Mouse (Mus musculus) cerebellum, postnatal 36 days (tissue): Measurements from ENCODE around the gene Tulp2.
A peak's percentile ranks its signal among the peaks of the same experiment; 100 is the strongest.
"Not testable (repeated sequence)": the region's sequence is repeated elsewhere in the genome, so short reads cannot be mapped to it uniquely, and the experiment has no call there.

ENCODE experiments used
- DNase-seq, 2 experiments: peaks; one replicate each; pipeline ENCODE4 v3.0.0; 2021 to 2022; ENCODE audit warnings: mixed read lengths in 2 of 2

The Tulp2 gene

DNA sequence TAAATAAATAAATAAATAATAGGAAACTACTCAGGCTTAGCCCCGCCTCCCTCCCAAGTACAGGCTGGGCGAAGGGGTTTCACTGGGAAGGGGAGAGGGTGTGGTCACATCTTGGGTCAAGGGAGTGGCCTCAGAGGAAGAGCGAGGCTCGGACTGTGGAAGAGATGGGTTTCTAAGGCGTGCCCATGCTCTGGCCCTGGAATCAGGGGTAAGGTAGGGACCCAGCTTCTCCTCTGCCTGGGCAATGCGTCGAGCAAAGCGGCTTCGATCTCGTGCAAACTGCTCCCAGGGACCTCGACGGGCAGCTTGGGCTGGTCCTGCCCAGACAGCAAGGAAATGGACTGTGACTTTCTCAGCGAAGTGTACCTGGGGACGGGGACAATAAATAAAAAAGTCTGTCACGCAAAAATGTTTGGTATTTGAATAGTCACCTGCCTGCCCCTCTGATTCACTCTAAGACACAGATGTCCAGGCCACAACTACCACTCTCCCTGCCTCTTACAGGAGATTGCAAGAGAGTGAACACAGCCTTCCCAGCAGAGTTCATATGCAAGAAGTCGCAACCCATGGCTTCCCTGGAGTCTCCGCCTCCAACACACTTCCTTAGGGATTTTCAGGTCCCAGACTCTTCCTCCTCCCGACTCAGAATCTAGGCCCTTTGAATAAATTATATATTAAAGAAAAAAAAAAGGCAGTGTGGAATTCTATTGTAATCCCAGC is 41.4 kb downstream of the Tulp2 start:
- no peak for DNase-seq

DNA sequence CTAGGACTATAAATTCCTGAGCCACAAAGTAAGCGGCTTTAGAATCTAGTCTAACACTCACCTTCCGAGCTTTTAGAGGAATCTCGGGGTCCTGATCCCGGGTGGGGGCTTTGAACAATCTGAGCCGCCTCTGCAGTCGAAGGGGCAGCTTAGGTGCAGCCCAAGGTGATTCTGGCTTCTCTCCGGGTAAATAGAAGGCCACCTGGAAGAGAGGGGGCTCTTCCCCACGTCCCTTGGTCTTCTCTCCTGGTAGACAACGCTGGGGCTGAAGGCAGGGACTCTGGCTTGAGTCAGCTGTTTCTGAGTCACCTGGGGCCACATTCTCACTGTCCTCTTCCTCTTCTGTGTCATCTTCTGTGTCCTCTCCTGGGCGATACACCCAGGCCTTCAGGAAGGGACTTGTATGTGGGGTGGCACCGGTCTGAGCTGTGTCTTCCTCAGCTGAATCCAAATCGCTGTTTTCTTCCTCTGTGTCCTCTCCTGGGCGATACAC is 42.0 kb downstream of the Tulp2 start:
- no peak for DNase-seq

DNA sequence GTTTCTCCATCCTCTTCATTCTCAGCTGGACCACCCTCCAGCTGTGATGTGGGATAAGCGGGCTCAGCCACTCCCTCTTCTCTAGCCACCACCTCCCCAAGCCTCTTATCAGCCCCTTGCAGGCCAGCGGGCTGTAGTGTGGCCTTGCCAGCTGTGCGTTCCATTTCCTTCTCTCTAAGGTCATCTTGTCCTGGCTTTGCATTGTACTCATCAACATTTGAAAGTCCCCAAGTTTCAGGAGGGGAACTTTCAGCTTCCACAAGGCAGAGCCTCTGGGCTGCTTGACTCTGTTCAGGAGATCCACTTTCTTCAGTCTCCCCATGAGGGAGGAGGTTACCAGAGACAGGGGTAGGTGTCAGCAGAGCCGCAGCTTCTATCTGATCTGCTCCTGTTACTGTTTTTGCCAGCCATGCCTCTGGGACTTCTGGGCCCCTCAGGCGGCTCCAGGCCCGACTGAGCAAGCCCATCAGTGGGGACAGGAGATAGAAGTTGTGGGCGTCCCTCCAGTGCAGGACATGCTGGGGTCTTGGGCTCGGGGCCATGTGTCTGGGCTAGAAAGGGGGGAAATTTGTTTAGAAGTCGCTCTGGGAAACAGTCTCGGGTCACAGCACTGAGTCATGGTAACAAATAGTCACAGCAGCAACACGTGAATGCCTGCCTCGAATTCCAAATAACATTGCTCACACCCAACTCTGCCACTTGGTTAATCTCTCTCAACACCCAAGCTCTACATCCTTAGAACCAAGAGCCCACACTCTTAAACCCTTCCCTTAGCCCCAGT is 43.4 kb downstream of the Tulp2 start:
- DNase-seq, result no peak

DNA sequence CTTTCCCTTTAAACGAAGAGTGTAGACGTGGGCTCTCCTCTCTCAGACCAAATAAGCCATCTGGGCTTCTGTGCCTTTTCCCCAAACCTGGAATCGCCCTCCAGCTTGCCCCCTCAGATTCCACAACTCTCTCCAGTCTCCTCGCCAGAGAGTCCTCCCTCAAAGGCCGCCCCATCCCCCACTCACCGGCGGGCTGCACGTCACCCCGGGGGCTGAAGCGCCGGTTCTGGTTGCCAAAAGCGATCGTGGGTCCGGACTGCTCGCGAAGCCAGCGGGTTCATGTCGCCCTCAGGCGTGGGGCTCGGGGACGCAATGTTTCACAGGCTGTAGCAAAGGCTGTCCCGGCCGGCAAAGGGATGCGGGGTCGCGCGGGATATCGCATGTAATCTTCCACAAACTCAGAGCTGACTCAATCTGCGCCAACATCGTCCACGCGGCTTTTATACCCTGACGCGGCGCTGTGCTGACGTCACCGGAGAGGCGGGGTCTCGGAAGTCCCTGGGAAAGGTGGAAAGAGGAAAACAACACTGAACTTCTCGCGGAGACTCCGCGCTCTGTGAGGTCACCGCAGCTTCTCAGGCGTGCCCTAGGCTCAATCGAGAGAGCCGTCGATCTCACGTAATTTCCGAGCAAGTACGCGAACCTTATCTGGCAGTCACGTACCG is 44.3 kb downstream of the Tulp2 start, which contains the start of the genes Ppp1r15a and Plekha4:
Ppp1r15a (minus strand) TSS at position 460 of the 665 bp plus-strand sequence.
Plekha4 (plus strand) TSS at position 522 of the 665 bp plus-strand sequence.
- peak; percentile 94 to 98 for DNase-seq

DNA sequence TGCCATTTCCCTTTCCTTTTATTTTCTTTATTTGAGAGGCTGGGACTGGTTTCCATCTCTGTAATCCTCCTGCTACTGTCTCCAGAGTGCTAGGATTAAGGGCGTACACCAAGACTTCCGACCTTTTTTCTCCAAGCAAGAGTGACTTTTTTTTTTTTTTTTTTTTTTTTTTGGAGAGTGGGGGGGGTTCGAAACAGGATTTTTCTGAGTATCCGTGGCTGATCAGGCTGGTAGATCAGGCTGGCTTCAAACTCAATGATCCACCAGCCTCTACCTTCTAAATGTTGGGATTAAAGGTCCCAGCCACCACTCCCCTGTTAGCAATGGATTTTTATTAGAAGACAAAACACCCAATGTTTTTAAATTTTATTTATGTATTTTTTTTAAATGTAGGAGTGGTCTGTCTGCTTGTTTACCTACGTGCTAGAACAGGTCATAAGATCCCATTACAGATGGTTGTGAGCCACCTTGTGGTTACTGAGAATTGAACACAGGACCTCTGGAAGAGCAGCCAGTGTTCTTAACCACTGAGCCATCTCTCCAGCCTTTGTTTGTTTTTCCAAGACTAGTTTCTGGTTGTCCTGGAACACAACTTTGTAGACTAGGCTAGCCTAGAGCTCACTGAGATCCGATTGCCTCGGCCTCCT is 44.9 kb downstream of the Tulp2 start:
- peak in 1 of 2 experiments; percentile 46 for DNase-seq

DNA sequence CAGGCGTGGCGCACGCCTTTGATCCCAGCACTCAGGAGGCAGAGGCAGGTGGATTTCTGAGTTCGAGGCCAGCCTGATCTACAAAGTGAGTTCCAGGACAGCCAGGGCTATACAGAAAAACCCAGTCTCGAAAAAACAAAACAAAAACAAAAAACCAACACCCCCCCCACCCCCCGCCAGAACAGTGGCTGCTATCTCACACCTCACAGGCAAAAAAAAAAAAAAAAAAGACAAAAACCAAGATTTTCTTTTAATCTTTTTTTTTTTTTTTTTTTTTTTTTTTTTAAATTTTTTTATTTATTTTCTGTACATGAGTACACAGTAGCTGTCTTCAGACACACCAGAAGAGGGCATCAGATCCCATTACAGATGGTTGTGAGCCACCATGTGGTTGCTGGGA is 45.5 kb downstream of the Tulp2 start:
- DNase-seq, result not testable (repeated sequence)

DNA sequence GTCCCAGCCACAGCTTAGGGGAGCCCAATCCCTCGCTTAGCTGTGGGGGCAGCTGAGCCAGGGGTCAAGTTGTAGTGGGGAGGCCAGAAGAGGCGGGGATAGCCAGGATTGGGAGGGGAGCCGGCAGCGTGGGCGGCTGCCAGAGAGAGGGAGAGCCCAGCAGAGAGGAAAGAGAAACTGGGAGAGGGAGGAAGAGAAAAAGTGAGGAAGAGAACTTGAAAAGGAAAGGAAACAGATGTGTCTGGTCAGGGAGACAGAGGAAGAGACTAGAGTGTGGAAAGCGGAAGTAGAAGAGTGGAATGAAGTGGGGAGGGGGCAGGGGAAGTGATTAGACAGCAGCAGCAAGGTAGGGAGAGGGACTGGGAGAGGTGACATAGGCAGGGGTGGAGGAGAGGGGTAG is 47.8 kb downstream of the Tulp2 start:
- DNase-seq, result no peak

DNA sequence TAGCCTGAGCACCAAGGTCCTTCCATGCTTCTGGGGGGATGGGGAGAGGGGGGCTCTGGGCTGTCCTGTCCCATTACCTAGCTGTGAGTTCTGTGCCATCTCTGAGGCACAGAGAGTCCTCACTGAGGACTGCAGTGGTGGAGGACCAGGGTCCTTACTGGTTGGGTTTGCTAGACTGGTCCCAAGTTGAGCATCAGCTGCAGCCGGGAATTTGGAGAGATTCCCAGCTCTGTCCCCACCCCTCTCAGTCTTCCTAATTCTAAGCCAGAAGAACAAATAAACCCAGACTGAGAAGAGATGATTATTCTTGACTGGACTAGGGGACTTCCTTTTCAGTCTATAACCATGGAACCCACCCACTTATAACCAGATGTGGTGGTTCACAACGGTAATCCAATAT is 49.0 kb downstream of the Tulp2 start:
- DNase-seq, result no peak

DNA sequence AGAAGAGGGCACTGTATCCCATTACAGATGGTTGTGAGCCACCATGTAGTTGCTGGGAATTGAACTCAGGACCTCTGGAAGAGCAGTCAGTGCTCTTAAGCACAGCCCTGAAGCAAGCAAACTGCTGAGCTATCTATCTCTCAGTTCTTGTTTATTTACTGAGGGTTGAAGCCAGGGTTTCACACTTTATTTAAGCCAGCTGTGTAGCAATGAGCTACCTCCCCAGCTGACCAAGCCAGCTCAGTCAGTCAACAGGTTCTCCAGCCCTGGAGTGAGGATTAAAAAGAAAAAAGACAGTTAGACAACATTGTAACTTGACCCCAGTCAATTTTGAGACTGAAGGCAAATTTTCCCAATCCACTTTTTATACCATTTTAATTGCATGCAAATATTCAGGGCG is 54.0 kb downstream of the Tulp2 start:
- no peak for DNase-seq

DNA sequence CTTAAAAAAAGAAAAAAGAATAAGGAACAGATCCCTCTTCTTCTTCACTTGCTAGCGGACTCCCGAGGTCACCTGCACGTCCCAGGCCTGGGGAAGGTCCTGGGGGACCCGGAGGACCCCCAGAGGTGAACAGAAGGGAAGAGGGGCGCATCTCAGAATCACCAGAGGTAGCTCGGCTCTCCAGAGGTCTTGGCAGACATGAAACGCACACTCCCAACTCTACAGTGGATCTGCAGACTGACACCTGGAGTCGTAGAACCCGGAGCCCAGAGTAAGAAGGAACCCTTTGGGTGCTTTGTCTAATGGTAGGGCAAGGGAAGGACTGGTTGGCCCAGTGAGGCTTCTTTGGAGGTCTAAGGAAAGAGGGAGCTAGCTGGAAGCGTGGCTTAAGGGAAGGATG is 55.9 kb downstream of the Tulp2 start:
- no peak for DNase-seq

DNA sequence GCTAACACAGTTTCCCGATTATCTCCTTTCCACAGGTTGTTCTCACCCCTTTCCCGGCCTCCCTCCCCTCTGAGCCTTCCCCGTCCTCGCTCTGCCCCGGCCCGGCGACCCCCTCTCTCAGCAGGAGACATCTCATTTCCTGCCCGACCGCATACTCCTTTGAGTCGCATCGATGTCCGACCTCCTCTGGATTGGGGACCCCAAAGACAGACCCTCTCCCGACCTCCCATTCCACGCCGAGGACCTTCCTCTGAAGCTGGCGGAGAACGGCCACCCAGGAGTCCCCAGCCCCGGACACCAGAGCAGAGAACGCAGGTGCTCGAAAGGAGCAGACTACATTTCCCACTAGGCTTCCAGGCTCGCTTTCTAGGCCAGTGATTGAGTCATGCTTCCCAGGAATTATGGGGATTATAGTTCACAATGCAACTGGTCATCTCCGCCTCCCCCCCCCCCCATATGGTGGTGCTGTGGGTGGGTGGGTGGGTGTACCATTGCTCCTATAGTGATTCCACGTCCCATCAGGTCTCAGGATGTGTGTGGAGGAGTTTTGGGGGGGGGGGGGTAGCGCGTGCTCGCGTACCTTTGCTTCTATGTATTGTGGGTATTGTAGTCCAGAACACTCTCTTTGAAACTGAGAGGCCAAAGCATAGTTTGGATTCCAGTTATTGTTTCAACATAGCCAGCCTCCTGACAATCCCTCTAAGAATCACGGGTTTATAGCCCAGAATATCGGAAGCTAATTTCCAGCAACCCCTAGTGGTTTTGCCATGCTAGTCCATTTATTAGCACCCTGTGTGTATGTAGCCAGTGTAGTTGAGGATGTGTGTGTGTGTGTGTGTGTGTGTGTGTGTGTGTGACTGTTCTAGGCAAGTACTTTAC is 56.7 kb downstream of the Tulp2 start:
- DNase-seq, result peak; percentile 65 to 73

DNA sequence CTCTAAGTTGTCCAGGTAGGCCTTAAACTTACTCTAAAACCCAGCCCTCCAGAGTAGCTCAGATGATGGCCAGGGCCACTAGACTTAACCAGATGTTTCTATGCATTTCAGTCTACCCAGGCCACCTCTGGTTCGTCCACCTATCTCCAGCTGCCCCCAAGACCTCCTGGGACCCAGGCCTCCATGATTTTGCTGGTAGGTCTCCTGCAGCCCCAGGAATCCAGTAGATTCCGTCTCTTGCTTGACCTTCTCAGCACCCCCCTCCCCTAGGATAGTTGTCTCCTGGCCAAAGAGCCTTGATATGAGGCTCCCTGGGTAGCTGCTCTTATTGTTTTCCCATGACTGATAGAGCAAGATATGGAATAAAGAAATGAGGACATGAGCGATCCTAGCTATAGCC is 57.4 kb downstream of the Tulp2 start:
- no peak for DNase-seq

DNA sequence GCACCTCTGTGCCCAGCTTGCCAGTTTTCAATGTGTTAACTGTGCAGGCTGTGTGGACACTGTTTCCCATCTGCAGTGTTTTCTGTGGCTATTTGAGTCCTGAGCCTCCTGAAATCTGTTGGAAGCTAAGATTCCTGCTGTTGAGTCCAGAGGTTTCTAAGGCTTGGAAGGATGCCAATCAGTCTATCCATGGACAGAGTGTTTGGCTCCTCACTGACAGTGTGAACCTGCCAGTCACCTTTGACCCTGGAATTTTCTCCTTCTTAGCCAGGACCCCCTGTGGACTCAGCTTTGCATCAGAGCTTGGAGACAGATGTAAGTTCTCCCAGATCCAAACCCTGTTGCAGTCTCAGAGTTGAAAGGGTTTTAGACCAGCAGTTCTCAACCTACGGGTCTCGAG is 58.5 kb downstream of the Tulp2 start:
- DNase-seq, result no peak

DNA sequence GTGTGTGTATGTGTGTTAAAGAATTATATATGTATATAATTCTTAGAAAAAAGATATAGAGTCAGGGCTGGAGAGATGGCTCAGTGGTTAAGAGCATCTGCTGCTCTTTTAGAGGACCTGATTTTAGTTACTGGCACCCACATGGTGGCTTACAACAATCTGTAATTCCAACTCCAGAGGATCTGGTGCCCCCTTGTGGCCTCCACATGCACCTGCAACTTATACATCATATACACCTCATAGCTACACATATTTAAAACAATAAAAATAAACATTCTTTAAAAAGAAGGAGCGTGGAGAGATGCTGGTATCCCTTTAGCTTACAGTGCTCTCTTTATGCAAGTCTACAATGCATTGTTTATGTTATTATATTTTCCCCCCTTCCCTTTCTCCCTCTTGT is 62.8 kb downstream of the Tulp2 start:
- no peak for DNase-seq

DNA sequence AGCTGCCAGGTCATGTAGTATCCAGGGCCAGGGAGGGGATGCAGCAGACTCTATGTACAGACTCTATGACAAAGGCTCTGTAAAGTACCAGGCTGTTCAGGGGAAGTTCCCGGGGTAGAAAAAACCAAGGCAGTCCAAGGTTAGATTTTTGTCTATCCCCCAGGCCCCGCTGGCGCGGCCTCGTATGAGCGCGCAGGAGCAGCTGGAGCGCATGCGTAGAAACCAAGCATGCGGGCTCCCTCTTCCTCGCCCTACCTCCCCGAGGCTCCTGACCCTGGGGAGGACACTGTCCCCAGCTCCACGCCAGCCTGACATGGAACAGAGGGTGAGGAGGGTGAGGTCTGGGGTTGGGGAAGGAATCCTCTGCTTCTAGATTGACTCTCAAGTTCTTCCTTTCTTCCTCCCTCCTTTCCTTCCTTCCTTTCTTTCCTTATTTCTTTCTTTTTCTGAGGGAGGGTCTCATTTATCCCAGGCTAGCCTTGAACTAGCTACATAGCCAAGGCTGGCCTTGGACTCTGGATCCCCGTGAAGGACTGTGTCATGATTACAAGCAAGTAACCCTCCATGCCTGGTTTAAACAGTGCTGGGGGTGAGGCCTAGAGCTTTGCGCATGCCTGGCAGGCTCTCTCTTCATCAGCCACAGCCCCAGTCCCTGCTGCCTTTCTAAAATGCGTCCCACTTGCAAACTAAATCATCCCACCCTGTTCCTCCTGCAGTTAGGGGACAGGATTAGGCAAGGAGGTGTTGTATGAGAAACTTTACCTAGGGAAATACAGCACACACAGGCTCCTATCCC is 68.2 kb downstream of the Tulp2 start:
- no peak for DNase-seq

DNA sequence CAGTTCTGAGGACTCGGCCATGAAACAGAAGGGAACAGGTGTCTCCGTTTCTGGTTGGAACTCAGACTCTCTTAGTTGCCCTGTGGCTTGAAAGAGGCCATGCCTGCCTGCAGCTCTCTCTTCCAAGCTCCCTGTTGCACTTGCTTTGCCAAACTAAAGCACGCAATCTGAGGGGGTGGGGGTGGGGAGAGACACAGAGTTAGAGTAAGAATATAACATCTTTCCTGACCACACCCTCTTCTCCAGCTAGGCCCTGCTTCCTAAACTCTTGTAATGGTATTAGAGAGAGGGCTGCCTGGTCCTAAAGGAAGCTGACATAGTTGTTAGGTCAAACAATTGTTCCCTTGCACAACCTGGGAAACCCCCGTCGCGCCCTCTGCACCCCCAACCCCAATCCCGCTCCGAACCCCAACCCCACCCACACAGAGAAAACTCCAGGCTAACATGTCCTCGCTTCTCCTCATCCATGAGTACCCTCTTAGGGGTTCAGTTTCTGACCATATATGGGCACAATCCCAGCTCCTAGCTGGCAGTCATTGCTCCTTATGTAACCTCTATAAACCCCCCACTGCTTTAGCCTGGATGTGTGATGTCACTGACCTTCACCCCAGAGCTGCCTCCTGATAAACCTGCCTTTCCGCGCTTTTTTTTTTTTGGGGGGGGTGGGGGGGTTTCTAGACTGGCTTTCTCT is 69.3 kb downstream of the Tulp2 start:
- DNase-seq, result no peak

DNA sequence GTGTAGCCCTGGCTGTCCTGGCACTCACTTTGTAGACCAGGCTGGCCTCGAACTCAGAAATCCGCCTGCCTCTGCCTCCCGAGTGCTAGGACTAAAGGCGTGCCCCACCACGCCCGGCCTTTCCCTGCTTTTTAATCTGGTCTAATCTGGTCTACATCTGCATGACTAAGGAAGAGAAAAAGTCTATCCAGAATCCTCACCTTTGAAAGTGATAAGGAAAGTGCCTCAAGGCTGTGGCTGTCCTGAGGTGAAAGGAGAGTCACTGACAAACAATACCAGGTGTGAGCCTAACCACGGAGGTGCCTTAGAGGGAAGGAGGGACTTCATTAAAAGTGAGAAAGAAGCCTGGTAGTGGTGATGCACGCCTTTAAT is 69.8 kb downstream of the Tulp2 start:
- no peak for DNase-seq

DNA sequence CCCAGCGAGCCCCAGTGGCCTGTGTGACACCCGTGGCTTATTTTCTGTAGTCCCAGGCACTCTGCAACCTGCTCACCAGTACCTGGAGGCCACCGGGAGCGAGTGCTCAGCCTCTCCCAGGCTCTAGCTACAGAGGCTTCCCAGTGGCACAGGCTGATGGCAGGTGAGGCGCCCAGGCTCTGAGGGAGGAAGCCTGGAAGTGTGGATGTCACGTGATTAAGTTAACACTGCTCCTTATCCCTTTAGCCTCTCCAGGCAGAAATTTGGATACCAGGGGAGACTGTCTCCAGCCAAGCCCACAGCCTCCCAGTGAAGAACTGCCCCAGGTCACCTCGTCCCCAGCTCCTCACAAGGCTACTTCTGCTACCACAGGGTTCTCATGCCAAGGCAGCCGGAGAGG is 71.8 kb downstream of the Tulp2 start:
- DNase-seq, result no peak

DNA sequence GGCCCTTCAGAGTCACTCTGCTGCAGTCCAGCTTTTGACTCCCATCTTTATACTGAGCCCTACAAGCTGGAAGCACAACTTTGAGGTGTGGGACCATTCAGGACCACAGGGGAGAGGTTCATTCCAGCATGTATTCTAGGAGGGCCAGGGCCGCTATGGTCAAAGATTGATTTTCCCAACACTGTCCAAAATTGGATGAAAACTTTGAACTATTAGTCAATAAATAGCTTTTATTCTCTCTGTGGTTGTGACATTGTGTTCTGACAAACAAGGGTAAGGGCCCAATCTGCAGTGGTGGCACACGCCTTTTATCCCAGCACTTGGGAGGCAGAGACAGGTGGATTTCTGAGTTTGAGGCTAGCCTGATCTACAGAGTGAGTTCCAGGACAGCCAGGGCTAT is 72.3 kb downstream of the Tulp2 start:
- DNase-seq, result no peak

DNA sequence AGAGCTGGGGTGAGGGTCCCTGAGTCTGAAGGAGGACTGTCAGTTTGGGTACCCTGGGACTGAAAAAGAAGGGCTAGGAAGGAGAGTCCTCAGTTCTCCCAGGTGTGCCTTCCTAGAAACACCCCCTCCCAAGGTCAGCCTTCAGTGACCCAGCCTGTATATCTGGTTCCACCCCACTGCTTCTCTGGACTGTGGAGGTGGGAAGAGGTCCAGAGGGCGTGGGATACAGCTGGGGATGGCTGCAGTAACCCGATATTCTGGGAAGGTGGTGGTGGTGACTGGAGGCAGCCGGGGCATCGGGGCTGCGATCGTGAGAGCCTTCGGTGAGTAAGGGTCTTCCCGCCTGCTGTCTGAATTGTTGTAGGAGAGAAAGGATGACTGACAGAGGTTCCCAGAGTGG is 73.1 kb downstream of the Tulp2 start, which contains the start of gene Hsd17b14:
Hsd17b14 (plus strand) TSS at position 150 of the 400 bp plus-strand sequence.
- no peak for DNase-seq
